In the genomic region with DNA sequence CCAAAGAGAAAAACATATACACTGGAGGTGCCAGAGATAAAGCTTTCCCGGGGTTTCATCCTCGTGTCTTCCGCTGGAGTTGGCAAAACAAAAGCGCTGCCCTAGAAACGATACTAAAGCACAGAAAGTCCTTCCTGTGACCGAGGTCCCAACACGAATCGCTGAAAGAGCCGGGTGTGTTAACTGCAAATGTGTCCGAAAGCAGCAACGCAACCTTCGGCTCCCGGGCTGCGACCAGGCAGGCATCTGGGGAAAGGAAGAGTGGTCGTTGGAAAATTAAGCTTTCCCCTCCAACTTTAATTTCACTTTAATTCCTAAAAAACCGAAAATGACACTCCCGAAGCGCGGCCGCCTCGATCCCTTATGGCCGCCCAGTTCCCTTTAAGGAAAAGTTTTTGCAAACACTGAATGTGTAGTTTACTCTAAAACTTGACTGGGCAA, we compare ENCODE assay signal across 8 mouse cellular contexts.
DNase-seq lines count a peak whose midpoint lies in the region; ATAC-seq and TF ChIP-seq lines count a peak whose summit lies in the region.

No protein-coding gene starts in this region.

- intact Hi-C loops in heart, postnatal 14 days (cut with DNase I) = loop anchor here (2.0 to 10.0 kb wide), 3 partner anchors 88 to 491 kb away; no protein-coding TSS in a partner anchor

- H3K4me2 ChIP-seq in neural tube, embryonic 14.5 days (ENCODE audit: low read depth, low read length) = peak overlapping the region; percentile 32; the same call in 1 of the 2 replicates

- ATAC-seq in neural tube, embryonic 14.5 days (ENCODE audit: low read depth) = no peak

- 0 out of 2 replicates have a peak overlapping the region, but pooled peaks have one; percentile 23 for H3K4me3 ChIP-seq in E14TG2a.4 (replicated peaks; ENCODE audit: low read length)
- peak overlapping the region; percentile 7; the same call in 1 of the 2 replicates for H3K4me3 ChIP-seq in neural tube, embryonic 14.5 days (ENCODE audit: low read depth, low read length)
- H3K4me3 ChIP-seq in layer of hippocampus, adult 2 months = no peak overlapping the region; the same call in 1 of the 2 replicates

- no peak for TF ChIP-seq CTCF in E14TG2a.4 (conservative IDR thresholded peaks at IDR 0.05; ENCODE audit: low read length)
- no peak for TF ChIP-seq CTCF in layer of hippocampus, adult 2 months (conservative IDR thresholded peaks at IDR 0.05)

- WGBS in neural tube, embryonic 14.5 days = 1% methylated on average over 22 of the region's 22 CpGs

- no peaks in the 10 kb centered on the region for H3K36me3 ChIP-seq in E14TG2a.4 (ENCODE audit: insufficient read depth, low read length)
- no peaks in the 10 kb centered on the region for H3K36me3 ChIP-seq in neural tube, embryonic 14.5 days (ENCODE audit: control insufficient read depth, insufficient read depth, low read length)

- H3K9ac ChIP-seq in neural tube, embryonic 14.5 days (replicated peaks; ENCODE audit: low read depth, low read length) = no peak overlapping the region; the same call in 1 of the 2 replicates

- no peaks in the 10 kb centered on the region for H3K9me3 ChIP-seq in E14TG2a.4 (ENCODE audit: low read length)
- no peaks in the 10 kb centered on the region for H3K9me3 ChIP-seq in neural tube, embryonic 14.5 days (ENCODE audit: control insufficient read depth, low read length)

- H3K27me3 ChIP-seq in E14TG2a.4 (ENCODE audit: insufficient read depth, low read length) = peaks cover 42% of the 10 kb centered on the region
- no peaks in the 10 kb centered on the region for H3K27me3 ChIP-seq in neural tube, embryonic 14.5 days (ENCODE audit: control insufficient read depth, insufficient read depth, low read length)

- peak overlapping the region; percentile 45; the same call in 1 of the 2 replicates for H3K27ac ChIP-seq in neural tube, embryonic 14.5 days (ENCODE audit: low read depth, low read length)
- no peak overlapping the region for H3K27ac ChIP-seq in layer of hippocampus, adult 2 months

- peaks cover 51% of the 10 kb centered on the region for H3K4me1 ChIP-seq in E14TG2a.4 (replicated peaks; ENCODE audit: low read depth, low read length)
- peaks cover 25% of the 10 kb centered on the region for H3K4me1 ChIP-seq in neural tube, embryonic 14.5 days (ENCODE audit: control insufficient read depth, insufficient read depth, low read length)

- DNase-seq in embryo, embryonic 10.5 days (ENCODE audit: low spot score) = peak; percentile 71
- peak; percentile 37 to 53 for DNase-seq in heart, postnatal 14 days
- peak; percentile 40 for DNase-seq in liver
- no peak for DNase-seq in layer of hippocampus, adult 2 months (ENCODE audit: low spot score in 2 of 2)
- no peak for DNase-seq in right cerebral cortex, postnatal 25 days
- no peak for DNase-seq in Muller cell, postnatal 12 days (ENCODE audit: inconsistent ontology term)

Comparison
In these comparisons a context has a peak if more than half of its experiments do, and no peak if none do; other contexts are left out.
1. DNase-seq: peak in embryo, embryonic 10.5 days (single experiment), heart, postnatal 14 days (2 of 2) and liver (single experiment); none in layer of hippocampus, adult 2 months (0 of 2), right cerebral cortex, postnatal 25 days (single experiment) and Muller cell, postnatal 12 days (single experiment).